Mouse (Mus musculus) MEL (cell line): ENCODE data around the gene Atp6v1e2. TPM values are rescaled to one million over a fixed set of nuclear protein-coding genes. Genes with fewer than 3 reads are reported as not detected.

ENCODE experiments used
- DNase-seq: peaks from one replicate; pipeline ENCODE4 v3.0.0; 2011; ENCODE audit warnings: low read depth, low spot score
- H3K27ac ChIP-seq: 2 replicates; pipeline ENCODE4 v1.5.1; 2012; ENCODE audit warnings: low read depth, mild to moderate bottlenecking, control low read depth, low read length, moderate library complexity; ENCODE audit not compliant: control insufficient read depth
- H3K27me3 ChIP-seq, 2 experiments: fragments of 150-350 bp in 1 of 2; sonication (generic) in 1 of 2; 2 replicates each; pipeline ENCODE4 v1.6.1; 2012; ENCODE audit warnings: low read length in 2 of 2, mild to moderate bottlenecking in 2 of 2, improper control_type of control experiment in 1 of 2, moderate library complexity in 1 of 2; ENCODE audit not compliant: insufficient read depth in 2 of 2, control insufficient read depth in 1 of 2
- H3K36me3 ChIP-seq, 2 experiments: 2 replicates each; pipeline ENCODE4 v1.6.1; 2012 to 2014; ENCODE audit warnings: low read length in 2 of 2, improper control_type of control experiment in 1 of 2, inconsistent platforms in 1 of 2, mild to moderate bottlenecking in 1 of 2; ENCODE audit not compliant: insufficient read depth in 2 of 2, control insufficient read depth in 1 of 2
- H3K4me1 ChIP-seq, 2 experiments: fragments of 150-350 bp in 1 of 2; sonication (generic) in 1 of 2; 2 replicates each; pipeline ENCODE4 v1.6.1; 2012; ENCODE audit warnings: low read length in 2 of 2, improper control_type of control experiment in 1 of 2, mild to moderate bottlenecking in 1 of 2; ENCODE audit not compliant: insufficient read depth in 2 of 2, control insufficient read depth in 1 of 2
- H3K4me3 ChIP-seq, 2 experiments: fragments of 150-350 bp in 1 of 2; sonication (generic) in 1 of 2; 2 replicates each; pipeline ENCODE4 v1.5.1; 2012; ENCODE audit warnings: low read depth in 2 of 2, low read length in 2 of 2, mild to moderate bottlenecking in 2 of 2, moderate library complexity in 2 of 2, control low read depth in 1 of 2, improper control_type of control experiment in 1 of 2; ENCODE audit not compliant: control insufficient read depth in 1 of 2, insufficient read depth in 1 of 2
- H3K79me2 ChIP-seq: 2 replicates; pipeline ENCODE4 v1.6.1; 2012; ENCODE audit warnings: mild to moderate bottlenecking, low read length, moderate library complexity; ENCODE audit not compliant: control insufficient read depth, poor library complexity, insufficient read depth
- H3K9ac ChIP-seq: 2 replicates; pipeline ENCODE4 v1.6.1; 2012; ENCODE audit warnings: low read depth, mild to moderate bottlenecking, control low read depth, low read length, moderate library complexity; ENCODE audit not compliant: control insufficient read depth, poor library complexity, severe bottlenecking
- H3K9me3 ChIP-seq: fragments of 150-350 bp; sonication (generic); replicated peaks from 2 replicates; pipeline ENCODE4 v1.6.1; 2012; ENCODE audit warnings: mild to moderate bottlenecking, low read length, improper control_type of control experiment, moderate library complexity; ENCODE audit not compliant: insufficient read depth
- BHLHE40 ChIP-seq: IDR thresholded peaks from 2 replicates; pipeline ENCODE4 v1.6.1; 2012; ENCODE audit warnings: low read depth, mild to moderate bottlenecking, inconsistent platforms, low read length, improper control_type of control experiment, borderline replicate concordance
- CHD1 ChIP-seq: IDR thresholded peaks from 2 replicates; pipeline ENCODE4 v1.6.1; 2012; ENCODE audit warnings: low read depth, mild to moderate bottlenecking, inconsistent platforms, low read length, improper control_type of control experiment
- ELF1 ChIP-seq: IDR thresholded peaks from 2 replicates; pipeline ENCODE4 v1.6.1; 2014; ENCODE audit warnings: low read depth, mild to moderate bottlenecking, inconsistent platforms, low read length, improper control_type of control experiment, moderate library complexity
- ETS1 ChIP-seq: IDR thresholded peaks from 2 replicates; pipeline ENCODE4 v1.6.1; 2012; ENCODE audit warnings: low read depth, mild to moderate bottlenecking, inconsistent platforms, low read length, improper control_type of control experiment, moderate library complexity
- GABPA ChIP-seq: IDR thresholded peaks from 2 replicates; pipeline ENCODE4 v1.6.1; 2012; ENCODE audit warnings: low read depth, mild to moderate bottlenecking, inconsistent platforms, low read length, improper control_type of control experiment, moderate library complexity
- GATA1 ChIP-seq: IDR thresholded peaks from 2 replicates; pipeline ENCODE4 v1.6.1; 2011; ENCODE audit warnings: low read depth, low read length, improper control_type of control experiment
- JUND ChIP-seq: IDR thresholded peaks from 2 replicates; pipeline ENCODE4 v1.6.1; 2011; ENCODE audit warnings: low read depth, mild to moderate bottlenecking, improper control_type of control experiment, low read length
- MAFK ChIP-seq: IDR thresholded peaks from 2 replicates; pipeline ENCODE4 v1.6.1; 2011; ENCODE audit warnings: low read depth, mild to moderate bottlenecking, low read length, improper control_type of control experiment, borderline replicate concordance
- MAZ ChIP-seq: IDR thresholded peaks from 2 replicates; pipeline ENCODE4 v1.6.1; 2012; ENCODE audit warnings: low read depth, mild to moderate bottlenecking, inconsistent platforms, low read length, improper control_type of control experiment
- MEF2A ChIP-seq: IDR thresholded peaks from 2 replicates; pipeline ENCODE4 v1.6.1; 2014; ENCODE audit warnings: low read depth, mild to moderate bottlenecking, inconsistent platforms, low read length, improper control_type of control experiment; ENCODE audit not compliant: poor library complexity, insufficient replicate concordance, severe bottlenecking; ENCODE audit errors: extremely low read depth
- MXI1 ChIP-seq: IDR thresholded peaks from 2 replicates; pipeline ENCODE4 v1.6.1; 2011; ENCODE audit warnings: mild to moderate bottlenecking, low read depth, low read length, improper control_type of control experiment
- MYB ChIP-seq: IDR thresholded peaks from 2 replicates; pipeline ENCODE4 v1.6.1; 2011; ENCODE audit warnings: mild to moderate bottlenecking, low read depth, low read length, improper control_type of control experiment
- NRF1 ChIP-seq: IDR thresholded peaks from 2 replicates; pipeline ENCODE4 v1.6.1; 2014; ENCODE audit warnings: low read depth, mild to moderate bottlenecking, inconsistent platforms, low read length, improper control_type of control experiment, moderate library complexity; ENCODE audit not compliant: poor library complexity, insufficient read depth, severe bottlenecking
- POLR2A ChIP-seq, 2 experiments: IDR thresholded peaks; 2 replicates each; pipeline ENCODE4 v1.6.1; 2011 to 2012; ENCODE audit warnings: low read length in 2 of 2, mild to moderate bottlenecking in 2 of 2, control low read depth in 1 of 2, improper control_type of control experiment in 1 of 2, low read depth in 1 of 2, moderate library complexity in 1 of 2; ENCODE audit not compliant: control insufficient read depth in 1 of 2, insufficient read depth in 1 of 2, poor library complexity in 1 of 2
- RAD21 ChIP-seq: IDR thresholded peaks from 2 replicates; pipeline ENCODE4 v1.6.1; 2011; ENCODE audit warnings: mild to moderate bottlenecking, low read depth, low read length, improper control_type of control experiment
- RCOR1 ChIP-seq: IDR thresholded peaks from 2 replicates; pipeline ENCODE4 v1.6.1; 2012; ENCODE audit warnings: low read depth, mild to moderate bottlenecking, inconsistent platforms, low read length, improper control_type of control experiment
- SIN3A ChIP-seq: IDR thresholded peaks from 2 replicates; pipeline ENCODE4 v1.6.1; 2012; ENCODE audit warnings: low read length, improper control_type of control experiment, inconsistent platforms
- TBP ChIP-seq: IDR thresholded peaks from 2 replicates; pipeline ENCODE4 v1.8.0; 2011; ENCODE audit warnings: low read depth, low read length, improper control_type of control experiment
- TCF12 ChIP-seq: IDR thresholded peaks from 2 replicates; pipeline ENCODE4 v1.6.1; 2014; ENCODE audit warnings: low read depth, mild to moderate bottlenecking, inconsistent platforms, low read length, improper control_type of control experiment, moderate library complexity
- USF1 ChIP-seq: IDR thresholded peaks from 2 replicates; pipeline ENCODE4 v1.6.1; 2014; ENCODE audit warnings: low read depth, mild to moderate bottlenecking, inconsistent platforms, low read length, improper control_type of control experiment, moderate library complexity
- ZC3H11A ChIP-seq: IDR thresholded peaks from 2 replicates; pipeline ENCODE4 v1.6.1; 2012; ENCODE audit warnings: low read depth, mild to moderate bottlenecking, inconsistent platforms, low read length, improper control_type of control experiment
- ZKSCAN1 ChIP-seq: IDR thresholded peaks from 2 replicates; pipeline ENCODE4 v1.6.1; 2012; ENCODE audit warnings: low read depth, mild to moderate bottlenecking, inconsistent platforms, low read length, improper control_type of control experiment, moderate library complexity
- ZNF384 ChIP-seq: IDR thresholded peaks from 2 replicates; pipeline ENCODE4 v1.6.1; 2012; ENCODE audit warnings: low read depth, mild to moderate bottlenecking, inconsistent platforms, low read length, improper control_type of control experiment
- polyA plus RNA-seq, 2 experiments: library from polyadenylated mRNA; stranded (reverse) in 1 of 2; unstranded in 1 of 2; fragments of >175 nt in 1 of 2; fragments of >200 nt in 1 of 2; gene quantifications; 2 replicates each; pipeline versions ENCODE4 v1.2.1 to v1.2.4; 2012; ENCODE audit warnings: low replicate concordance in 2 of 2, low read depth in 1 of 2; ENCODE audit not compliant: insufficient read length in 2 of 2, insufficient read depth in 1 of 2, missing spikeins in 1 of 2
- total RNA-seq: library from RNA; depleted of rRNA; stranded (reverse); fragments of 300-350 nt; gene quantifications from 2 replicates; pipeline ENCODE4 v1.2.3, GENCODE M21; 2012

Atp6v1e2 gene
- total and polyA plus RNA-seq, 3 experiments, result not detected

- Histone ChIP-seq H3K79me2 (no peaks in the 10 kb centered on the region), H3K4me1 (peaks cover 0 to 7% of the 10 kb centered on the region in 2 experiments; a peak in 1 of 4 replicates), H3K9ac (no peak overlapping the region)
- TF ChIP-seq ZKSCAN1, result no peak
- 0 out of 2 replicates have a peak, but pooled peaks have one; percentile 19 for TF ChIP-seq USF1
- TF ChIP-seq ZNF384, result no peak
- TF ChIP-seq TBP, result no peak
- TF ChIP-seq, all 39 proteins: peak for 1
- peaks cover 0 to 1% of the 10 kb centered on the region in 2 experiments; a peak in 1 of 4 replicates for H3K27me3 ChIP-seq
- peaks cover 0 to 6% of the 10 kb centered on the region in 2 experiments; a peak in 1 of 4 replicates for H3K36me3 ChIP-seq
- no peak overlapping the region for H3K4me3 ChIP-seq
- no peak overlapping the region for H3K27ac ChIP-seq
- no peak for DNase-seq
- H3K9me3 ChIP-seq, result no peaks in the 10 kb centered on the region
Measured at GRCm38 (mm10) chr17:86942112-86942511, 5.6 kb downstream of the Atp6v1e2 start.

GRCm38 (mm10) chr17:86938683-86939082 lies 9.0 kb downstream of the Atp6v1e2 start:
- H3K79me2 ChIP-seq, result no peaks in the 10 kb centered on the region
- no peak overlapping the region for H3K27ac ChIP-seq
- H3K9ac ChIP-seq, result no peak overlapping the region
- no peak for DNase-seq
- H3K9me3 ChIP-seq, result no peaks in the 10 kb centered on the region
- H3K4me1 ChIP-seq, result 0 out of 4 replicates have a peak, but pooled peaks cover 0 to 3% of the 10 kb centered on the region in 2 experiments
- peaks cover 0 to 4% of the 10 kb centered on the region in 2 experiments; a peak in 1 of 4 replicates for H3K36me3 ChIP-seq
- H3K27me3 ChIP-seq, result peaks cover 0 to 3% of the 10 kb centered on the region in 2 experiments; a peak in 2 of 4 replicates
- TF ChIP-seq ZC3H11A (no peak), MAZ (no peak), POLR2A (IDR thresholded peaks at IDR 0.05; ENCODE audit: control insufficient read depth in 1 of 2, insufficient read depth in 1 of 2, low read depth in 1 of 2, low read length in 2 of 2, poor library complexity in 1 of 2) (no peak), BHLHE40 (no peak), GATA1 (no peak), TCF12 (no peak), ZNF384 (no peak)
- H3K4me3 ChIP-seq, result no peak overlapping the region

- Histone ChIP-seq H3K27ac (no peak overlapping the region), H3K4me3 (peak overlapping the region; percentile 9 to 38; a peak in 3 of 4 replicates), H3K4me1 (0 out of 4 replicates have a peak, but pooled peaks cover 0 to 3% of the 10 kb centered on the region in 2 experiments), H3K9ac (peak overlapping the region; percentile 1; the same call in 1 of the 2 replicates), H3K9me3 (no peaks in the 10 kb centered on the region), H3K27me3 (peaks cover 0 to 3% of the 10 kb centered on the region in 2 experiments; a peak in 2 of 4 replicates), H3K36me3 (peaks cover 0 to 4% of the 10 kb centered on the region in 2 experiments; a peak in 1 of 4 replicates), H3K79me2 (no peaks in the 10 kb centered on the region)
- peak; percentile 82 for DNase-seq
- no peak for TF ChIP-seq RAD21
- 0 out of 2 replicates have a peak, but pooled peaks have one; percentile 43 for TF ChIP-seq ELF1
- no peak for TF ChIP-seq JUND
- TF ChIP-seq BHLHE40, result peak; percentile 81
- no peak for TF ChIP-seq RCOR1
- TF ChIP-seq USF1, result peak; percentile 94
- TF ChIP-seq ETS1, result peak; percentile 80
- TF ChIP-seq MEF2A, result no peak
- TF ChIP-seq MYB, result no peak
- TF ChIP-seq GABPA, result no peak
- TF ChIP-seq NRF1, result no peak
- no peak for TF ChIP-seq MAFK
- TF ChIP-seq MXI1, result 0 out of 2 replicates have a peak, but pooled peaks have one; percentile 24
- TF ChIP-seq CHD1, result no peak
- TF ChIP-seq POLR2A (IDR thresholded peaks at IDR 0.05; ENCODE audit: control insufficient read depth in 1 of 2, insufficient read depth in 1 of 2, low read depth in 1 of 2, low read length in 2 of 2, poor library complexity in 1 of 2), result no peak
- peak; percentile 50; the same call in 1 of the 2 replicates for TF ChIP-seq SIN3A
Measured at GRCm38 (mm10) chr17:86937497-86938155, 10.1 kb downstream of the Atp6v1e2 start.
